Mouse (Mus musculus) MEL (cell line): ENCODE data around the gene Mdk. TPM values are rescaled to one million over a fixed set of nuclear protein-coding genes. Genes with fewer than 3 reads are reported as not detected.

ENCODE experiments used
- DNase-seq: peaks from one replicate; pipeline ENCODE4 v3.0.0; 2011; ENCODE audit warnings: low read depth, low spot score
- H3K27ac ChIP-seq: 2 replicates; pipeline ENCODE4 v1.5.1; 2012; ENCODE audit warnings: low read depth, mild to moderate bottlenecking, control low read depth, low read length, moderate library complexity; ENCODE audit not compliant: control insufficient read depth
- H3K27me3 ChIP-seq, 2 experiments: fragments of 150-350 bp in 1 of 2; sonication (generic) in 1 of 2; 2 replicates each; pipeline ENCODE4 v1.6.1; 2012; ENCODE audit warnings: low read length in 2 of 2, mild to moderate bottlenecking in 2 of 2, improper control_type of control experiment in 1 of 2, moderate library complexity in 1 of 2; ENCODE audit not compliant: insufficient read depth in 2 of 2, control insufficient read depth in 1 of 2
- H3K36me3 ChIP-seq, 2 experiments: 2 replicates each; pipeline ENCODE4 v1.6.1; 2012 to 2014; ENCODE audit warnings: low read length in 2 of 2, improper control_type of control experiment in 1 of 2, inconsistent platforms in 1 of 2, mild to moderate bottlenecking in 1 of 2; ENCODE audit not compliant: insufficient read depth in 2 of 2, control insufficient read depth in 1 of 2
- H3K4me1 ChIP-seq, 2 experiments: fragments of 150-350 bp in 1 of 2; sonication (generic) in 1 of 2; 2 replicates each; pipeline ENCODE4 v1.6.1; 2012; ENCODE audit warnings: low read length in 2 of 2, improper control_type of control experiment in 1 of 2, mild to moderate bottlenecking in 1 of 2; ENCODE audit not compliant: insufficient read depth in 2 of 2, control insufficient read depth in 1 of 2
- H3K4me3 ChIP-seq, 2 experiments: fragments of 150-350 bp in 1 of 2; sonication (generic) in 1 of 2; 2 replicates each; pipeline ENCODE4 v1.5.1; 2012; ENCODE audit warnings: low read depth in 2 of 2, low read length in 2 of 2, mild to moderate bottlenecking in 2 of 2, moderate library complexity in 2 of 2, control low read depth in 1 of 2, improper control_type of control experiment in 1 of 2; ENCODE audit not compliant: control insufficient read depth in 1 of 2, insufficient read depth in 1 of 2
- H3K79me2 ChIP-seq: 2 replicates; pipeline ENCODE4 v1.6.1; 2012; ENCODE audit warnings: mild to moderate bottlenecking, low read length, moderate library complexity; ENCODE audit not compliant: control insufficient read depth, poor library complexity, insufficient read depth
- H3K9ac ChIP-seq: 2 replicates; pipeline ENCODE4 v1.6.1; 2012; ENCODE audit warnings: low read depth, mild to moderate bottlenecking, control low read depth, low read length, moderate library complexity; ENCODE audit not compliant: control insufficient read depth, poor library complexity, severe bottlenecking
- H3K9me3 ChIP-seq: fragments of 150-350 bp; sonication (generic); replicated peaks from 2 replicates; pipeline ENCODE4 v1.6.1; 2012; ENCODE audit warnings: mild to moderate bottlenecking, low read length, improper control_type of control experiment, moderate library complexity; ENCODE audit not compliant: insufficient read depth
- BHLHE40 ChIP-seq: IDR thresholded peaks from 2 replicates; pipeline ENCODE4 v1.6.1; 2012; ENCODE audit warnings: low read depth, mild to moderate bottlenecking, inconsistent platforms, low read length, improper control_type of control experiment, borderline replicate concordance
- CHD2 ChIP-seq: IDR thresholded peaks from 2 replicates; pipeline ENCODE4 v1.6.1; 2011; ENCODE audit warnings: low read length, improper control_type of control experiment
- E2F4 ChIP-seq: IDR thresholded peaks from 2 replicates; pipeline ENCODE4 v1.6.1; 2011; ENCODE audit warnings: low read depth, low read length, improper control_type of control experiment, borderline replicate concordance
- ELF1 ChIP-seq: IDR thresholded peaks from 2 replicates; pipeline ENCODE4 v1.6.1; 2014; ENCODE audit warnings: low read depth, mild to moderate bottlenecking, inconsistent platforms, low read length, improper control_type of control experiment, moderate library complexity
- EP300 ChIP-seq, 2 experiments: IDR thresholded peaks; 2 replicates each; pipeline ENCODE4 v1.6.1; 2011; ENCODE audit warnings: improper control_type of control experiment in 2 of 2, low read length in 2 of 2, low read depth in 1 of 2, mild to moderate bottlenecking in 1 of 2
- KAT2A ChIP-seq: conservative IDR thresholded peaks from 2 replicates; pipeline ENCODE4 v1.6.1; 2012; ENCODE audit warnings: low read depth, low read length, improper control_type of control experiment, inconsistent platforms
- MAFK ChIP-seq: IDR thresholded peaks from 2 replicates; pipeline ENCODE4 v1.6.1; 2011; ENCODE audit warnings: low read depth, mild to moderate bottlenecking, low read length, improper control_type of control experiment, borderline replicate concordance
- MAX ChIP-seq: IDR thresholded peaks from 2 replicates; pipeline ENCODE4 v1.6.1; 2011; ENCODE audit warnings: low read length, improper control_type of control experiment
- MEF2A ChIP-seq: IDR thresholded peaks from 2 replicates; pipeline ENCODE4 v1.6.1; 2014; ENCODE audit warnings: low read depth, mild to moderate bottlenecking, inconsistent platforms, low read length, improper control_type of control experiment; ENCODE audit not compliant: poor library complexity, insufficient replicate concordance, severe bottlenecking; ENCODE audit errors: extremely low read depth
- MXI1 ChIP-seq: IDR thresholded peaks from 2 replicates; pipeline ENCODE4 v1.6.1; 2011; ENCODE audit warnings: mild to moderate bottlenecking, low read depth, low read length, improper control_type of control experiment
- NELFE ChIP-seq: IDR thresholded peaks from 2 replicates; pipeline ENCODE4 v1.6.1; 2011; ENCODE audit warnings: low read depth, low read length, improper control_type of control experiment
- NRF1 ChIP-seq: IDR thresholded peaks from 2 replicates; pipeline ENCODE4 v1.6.1; 2014; ENCODE audit warnings: low read depth, mild to moderate bottlenecking, inconsistent platforms, low read length, improper control_type of control experiment, moderate library complexity; ENCODE audit not compliant: poor library complexity, insufficient read depth, severe bottlenecking
- POLR2A ChIP-seq, 2 experiments: IDR thresholded peaks; 2 replicates each; pipeline ENCODE4 v1.6.1; 2011 to 2012; ENCODE audit warnings: low read length in 2 of 2, mild to moderate bottlenecking in 2 of 2, control low read depth in 1 of 2, improper control_type of control experiment in 1 of 2, low read depth in 1 of 2, moderate library complexity in 1 of 2; ENCODE audit not compliant: control insufficient read depth in 1 of 2, insufficient read depth in 1 of 2, poor library complexity in 1 of 2
- POLR2AphosphoS5 ChIP-seq: IDR thresholded peaks from 2 replicates; pipeline ENCODE4 v1.6.1; 2012; ENCODE audit warnings: low read depth, borderline replicate concordance, mild to moderate bottlenecking, inconsistent platforms, low read length, moderate library complexity, mixed read lengths
- RCOR1 ChIP-seq: IDR thresholded peaks from 2 replicates; pipeline ENCODE4 v1.6.1; 2012; ENCODE audit warnings: low read depth, mild to moderate bottlenecking, inconsistent platforms, low read length, improper control_type of control experiment
- SIN3A ChIP-seq: IDR thresholded peaks from 2 replicates; pipeline ENCODE4 v1.6.1; 2012; ENCODE audit warnings: low read length, improper control_type of control experiment, inconsistent platforms
- TBP ChIP-seq: IDR thresholded peaks from 2 replicates; pipeline ENCODE4 v1.8.0; 2011; ENCODE audit warnings: low read depth, low read length, improper control_type of control experiment
- UBTF ChIP-seq: IDR thresholded peaks from 2 replicates; pipeline ENCODE4 v1.6.1; 2012; ENCODE audit warnings: low read depth, mild to moderate bottlenecking, inconsistent platforms, low read length, improper control_type of control experiment, moderate library complexity, borderline replicate concordance; ENCODE audit not compliant: insufficient read depth
- USF1 ChIP-seq: IDR thresholded peaks from 2 replicates; pipeline ENCODE4 v1.6.1; 2014; ENCODE audit warnings: low read depth, mild to moderate bottlenecking, inconsistent platforms, low read length, improper control_type of control experiment, moderate library complexity
- USF2 ChIP-seq, 2 experiments: IDR thresholded peaks; 2 replicates each; pipeline ENCODE4 v1.6.1; 2011 to 2012; ENCODE audit warnings: improper control_type of control experiment in 2 of 2, low read length in 2 of 2, borderline replicate concordance in 1 of 2, inconsistent platforms in 1 of 2, low read depth in 1 of 2, mild to moderate bottlenecking in 1 of 2; ENCODE audit not compliant: insufficient read depth in 1 of 2
- polyA plus RNA-seq, 2 experiments: library from polyadenylated mRNA; stranded (reverse) in 1 of 2; unstranded in 1 of 2; fragments of >175 nt in 1 of 2; fragments of >200 nt in 1 of 2; gene quantifications; 2 replicates each; pipeline versions ENCODE4 v1.2.1 to v1.2.4; 2012; ENCODE audit warnings: low replicate concordance in 2 of 2, low read depth in 1 of 2; ENCODE audit not compliant: insufficient read length in 2 of 2, insufficient read depth in 1 of 2, missing spikeins in 1 of 2
- total RNA-seq: library from RNA; depleted of rRNA; stranded (reverse); fragments of 300-350 nt; gene quantifications from 2 replicates; pipeline ENCODE4 v1.2.3, GENCODE M21; 2012

The Mdk gene
- total and polyA plus RNA-seq, 3 experiments: 0.19 to 3.4 TPM; not detected in 1

DNA sequence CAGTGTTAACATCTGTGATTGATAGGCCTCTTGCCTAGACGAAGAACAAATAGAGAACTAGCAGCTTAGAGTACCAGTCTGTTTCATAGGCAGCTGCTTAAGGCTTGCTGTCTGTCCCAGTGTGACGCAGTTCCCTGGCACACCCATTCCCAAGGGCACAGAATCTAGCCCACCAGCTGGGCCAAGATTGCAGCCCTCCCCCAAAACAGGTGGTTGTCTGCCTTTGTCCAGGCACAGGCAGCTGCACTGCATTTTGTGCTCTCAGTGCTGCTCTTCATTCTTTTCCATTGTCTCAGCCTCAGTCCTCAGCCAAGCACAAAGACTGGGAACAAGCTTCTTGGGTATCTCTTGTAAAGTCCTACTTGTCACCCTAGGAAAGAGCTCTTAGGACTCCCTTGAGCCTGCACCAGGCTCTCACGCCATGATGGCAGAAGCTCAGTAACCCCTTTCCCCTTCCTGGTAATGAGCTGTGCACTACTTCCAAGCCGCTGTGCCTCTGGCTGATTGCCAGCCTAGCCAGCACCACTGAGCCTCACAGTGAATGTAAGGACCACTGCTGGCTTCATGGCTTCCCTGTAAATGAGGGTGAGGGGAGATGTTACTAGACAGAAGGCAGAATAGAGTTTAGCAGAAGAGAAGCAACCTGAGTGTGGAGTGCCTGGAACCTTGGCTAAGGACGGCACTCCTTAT is 27.3 kb downstream of the Mdk start:
- H3K27me3 ChIP-seq: no peaks in the 10 kb centered on the region
- DNase-seq: no peak
- H3K36me3 ChIP-seq: peaks cover 3 to 8% of the 10 kb centered on the region in 2 experiments; a peak in 3 of 4 replicates
- H3K79me2 ChIP-seq: no peaks in the 10 kb centered on the region
- no peak overlapping the region for H3K4me3 ChIP-seq
- H3K27ac ChIP-seq: no peak overlapping the region
- no peaks in the 10 kb centered on the region for H3K9me3 ChIP-seq
- no peak for TF ChIP-seq MEF2A
- TF ChIP-seq POLR2AphosphoS5: no peak
- TF ChIP-seq KAT2A: no peak
- no peak for TF ChIP-seq TBP
- TF ChIP-seq UBTF: no peak
- no peak for TF ChIP-seq RCOR1
- TF ChIP-seq CHD2: no peak
- TF ChIP-seq NRF1: no peak
- TF ChIP-seq POLR2A (IDR thresholded peaks at IDR 0.05; ENCODE audit: control insufficient read depth in 1 of 2, insufficient read depth in 1 of 2, low read depth in 1 of 2, low read length in 2 of 2, poor library complexity in 1 of 2): no peak
- no peak for TF ChIP-seq NELFE
- TF ChIP-seq BHLHE40: no peak
- no peak for TF ChIP-seq MXI1
- TF ChIP-seq MAX: no peak
- TF ChIP-seq ELF1: no peak
- no peak for TF ChIP-seq USF2 (IDR thresholded peaks at IDR 0.05; ENCODE audit: borderline replicate concordance in 1 of 2, insufficient read depth in 1 of 2, low read depth in 1 of 2, low read length in 2 of 2)
- TF ChIP-seq USF1: no peak
- TF ChIP-seq MAFK: no peak
- no peak for TF ChIP-seq EP300 (IDR thresholded peaks at IDR 0.05; ENCODE audit: low read depth in 1 of 2, low read length in 2 of 2)
- no peak for TF ChIP-seq E2F4
- no peak for TF ChIP-seq SIN3A
- H3K9ac ChIP-seq: no peak overlapping the region
- H3K4me1 ChIP-seq: no peaks in the 10 kb centered on the region
